Mouse (Mus musculus) G1E (cell line): ENCODE results near the gene Ms4a14.

Experiments used
- CTCF ChIP-seq: IDR thresholded peaks from 2 replicates; pipeline ENCODE4 v1.5.1; 2012; ENCODE audit warnings: low read depth, low read length, inconsistent platforms, mixed read lengths
- GATA1 ChIP-seq: IDR thresholded peaks from 2 replicates; pipeline ENCODE4 v1.6.1; 2012; ENCODE audit warnings: borderline replicate concordance, low read length, inconsistent platforms, mixed read lengths
- GATA2 ChIP-seq: IDR thresholded peaks from 2 replicates; pipeline ENCODE4 v1.6.1; 2012; ENCODE audit warnings: low read depth, low read length, inconsistent platforms, borderline replicate concordance
- POLR2AphosphoS5 ChIP-seq: IDR thresholded peaks from 2 replicates; pipeline ENCODE4 v1.6.1; 2012; ENCODE audit warnings: low read depth, low read length, inconsistent platforms; ENCODE audit not compliant: insufficient replicate concordance
- TAL1 ChIP-seq: conservative IDR thresholded peaks from 2 replicates; pipeline ENCODE4 v1.6.1; 2012; ENCODE audit warnings: low read depth, low read length, inconsistent platforms, mixed read lengths

DNA sequence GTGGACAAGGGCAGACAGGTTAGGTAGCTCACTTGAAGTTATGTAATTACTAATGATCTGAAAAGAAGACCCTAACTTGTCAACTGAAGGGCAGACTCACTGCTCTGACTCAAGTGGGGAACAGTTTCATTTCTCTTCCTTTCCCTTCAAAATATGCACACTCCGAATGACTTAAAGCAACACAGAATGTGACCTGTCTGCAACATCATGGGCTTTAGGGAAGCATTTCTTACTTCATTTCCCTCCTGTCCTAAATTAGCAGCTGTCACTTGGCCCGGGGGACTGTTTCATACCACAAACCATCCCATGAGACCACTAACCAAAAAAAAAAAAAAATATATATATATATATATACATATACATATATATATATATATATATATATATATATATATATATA is 52.7 kb downstream of the Ms4a14 start:
- TF ChIP-seq TAL1 (no peak), CTCF (no peak), POLR2AphosphoS5 (no peak), GATA2 (no peak), GATA1 (no peak)
